Mouse (Mus musculus): ENCODE data around the gene Saxo1.

GRCm38 (mm10) chr4:86395636-86396035 lies 162.5 kb downstream of the Saxo1 start:
- TF ChIP-seq CTCF (IDR thresholded peaks at IDR 0.05; ENCODE audit: low read depth) (no peak), EP300 (IDR thresholded peaks at IDR 0.05; ENCODE audit: low read depth) (0 out of 2 replicates have a peak, but pooled peaks have one; percentile 33)
